Mouse (Mus musculus): ENCODE measurements around the gene Prkch.

GRCm38 (mm10) chr12:73645216-73645615 lies 60.6 kb downstream of the Prkch start:
- TF ChIP-seq CTCF (conservative IDR thresholded peaks at IDR 0.05; ENCODE audit: low read length) (no peak), NANOG (IDR thresholded peaks at IDR 0.05; ENCODE audit: borderline replicate concordance, low read length) (no peak)

Data from E14TG2a.4 (cell line).